Mouse (Mus musculus): ENCODE results near the gene Eif4a1. TPM values are rescaled to one million over a fixed set of nuclear protein-coding genes. Genes with fewer than 3 reads are reported as not detected.
A peak's percentile ranks its signal among the peaks of the same experiment; 100 is the strongest.

The Eif4a1 gene
- polyA plus RNA-seq, 1 experiment, result 210 TPM

DNA sequence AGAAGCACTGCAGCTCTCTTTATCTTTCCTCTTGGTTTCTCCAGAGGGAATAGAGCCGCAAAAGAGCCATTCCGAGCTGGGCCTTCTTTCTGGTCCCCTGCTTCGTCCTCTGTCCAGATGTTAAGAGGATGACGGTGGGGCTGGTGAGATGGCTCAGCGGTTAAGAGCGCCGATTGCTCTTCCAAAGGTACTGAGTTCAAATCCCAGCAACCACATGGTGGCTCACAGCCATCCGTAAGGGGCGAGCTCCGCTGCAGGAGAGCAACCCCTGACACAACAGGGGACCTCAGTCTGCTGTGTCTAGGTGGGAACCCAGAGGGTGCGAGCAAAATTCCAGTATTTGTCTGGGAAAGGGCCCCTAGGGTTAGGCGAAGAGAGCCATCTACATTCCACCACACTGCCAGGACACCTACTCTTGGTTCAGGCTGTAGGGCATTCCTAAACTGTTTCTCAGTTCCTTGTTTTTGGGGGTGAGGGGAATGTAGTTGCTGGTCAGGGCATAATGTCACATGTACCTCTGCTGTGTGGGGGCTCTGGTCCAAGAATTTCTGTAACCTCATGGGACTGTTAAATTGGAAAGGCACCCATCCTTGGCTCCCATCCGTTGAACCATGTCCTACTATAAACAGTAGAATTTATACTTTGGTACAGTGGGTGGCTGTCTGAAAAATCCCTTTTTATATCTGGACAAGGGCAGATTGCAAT is 9.1 kb downstream of the Eif4a1 start:
- no peaks in the 10 kb centered on the region for H3K27me3 ChIP-seq (ENCODE audit: control insufficient read depth, insufficient read depth, low read length)
- no peaks in the 10 kb centered on the region for H3K36me3 ChIP-seq (ENCODE audit: control insufficient read depth, insufficient read depth, low read length)
- H3K4me1 ChIP-seq (ENCODE audit: control insufficient read depth, insufficient read depth, low read length), result peaks cover 6% of the 10 kb centered on the region
- H3K4me3 ChIP-seq (ENCODE audit: control insufficient read depth, low read depth, low read length), result peak overlapping the region; percentile 98
- H3K27ac ChIP-seq (ENCODE audit: control insufficient read depth, insufficient read depth, low read depth, low read length), result peak overlapping the region; percentile 99
- TF ChIP-seq CTCF (IDR thresholded peaks at IDR 0.05; ENCODE audit: control insufficient read depth, insufficient read depth, insufficient replicate concordance, low read depth, low read length) (no peak), POLR2A (IDR thresholded peaks at IDR 0.05; ENCODE audit: control insufficient read depth, low read depth, low read length) (no peak)

DNA sequence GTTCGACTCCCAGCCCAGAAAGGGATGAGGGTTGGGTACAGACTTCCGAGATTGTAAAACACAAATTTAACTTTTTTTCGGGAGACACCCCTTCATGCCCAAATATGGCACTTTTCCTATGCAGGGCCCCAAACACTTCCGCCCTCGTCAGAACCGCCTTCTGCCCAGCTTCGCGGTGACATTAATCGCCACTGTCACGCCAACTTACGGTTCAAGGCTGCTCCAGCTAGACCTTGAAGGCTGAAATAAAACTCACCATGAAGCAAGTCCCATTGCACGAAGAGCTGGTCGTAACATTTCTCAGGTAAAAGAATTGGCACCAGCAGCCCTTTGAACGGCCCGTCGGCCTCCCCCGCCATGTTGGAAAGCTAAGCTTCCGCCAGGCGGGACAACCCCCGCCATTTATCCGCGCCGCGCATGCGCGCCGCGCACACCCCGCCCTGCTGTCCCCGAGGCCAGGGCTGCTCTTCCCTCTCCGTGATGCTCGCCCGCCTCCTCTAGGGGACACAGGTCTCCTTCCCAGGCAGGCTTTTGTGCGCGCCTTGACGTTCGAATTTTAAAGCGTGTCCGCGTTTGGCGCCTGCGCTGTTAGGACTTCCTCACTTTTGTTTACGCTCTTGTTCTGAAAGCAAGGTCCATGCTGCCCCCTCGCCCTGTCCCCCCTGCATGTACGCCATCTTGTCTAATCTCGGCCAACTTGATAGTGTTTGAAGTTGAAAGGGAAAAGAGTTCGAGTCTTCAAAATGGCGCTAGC is 9.8 kb downstream of the Eif4a1 start, which contains the start of gene Mpdu1:
Mpdu1 (minus strand) TSS at position 430 of the 754 bp plus-strand sequence.
- Histone ChIP-seq H3K27me3 (ENCODE audit: control insufficient read depth, insufficient read depth, low read length) (no peaks in the 10 kb centered on the region), H3K4me3 (ENCODE audit: control insufficient read depth, low read depth, low read length) (peak within 1 kb of the TSS; percentile 98), H3K27ac (ENCODE audit: control insufficient read depth, insufficient read depth, low read depth, low read length) (peak within 1 kb of the TSS; percentile 99), H3K36me3 (ENCODE audit: control insufficient read depth, insufficient read depth, low read length) (no peaks in the 10 kb centered on the region), H3K4me1 (ENCODE audit: control insufficient read depth, insufficient read depth, low read length) (peaks cover 6% of the 10 kb centered on the region)
- TF ChIP-seq CTCF (IDR thresholded peaks at IDR 0.05; ENCODE audit: control insufficient read depth, insufficient read depth, insufficient replicate concordance, low read depth, low read length), result no peak
- peak; percentile 89 for TF ChIP-seq POLR2A (IDR thresholded peaks at IDR 0.05; ENCODE audit: control insufficient read depth, low read depth, low read length)

DNA sequence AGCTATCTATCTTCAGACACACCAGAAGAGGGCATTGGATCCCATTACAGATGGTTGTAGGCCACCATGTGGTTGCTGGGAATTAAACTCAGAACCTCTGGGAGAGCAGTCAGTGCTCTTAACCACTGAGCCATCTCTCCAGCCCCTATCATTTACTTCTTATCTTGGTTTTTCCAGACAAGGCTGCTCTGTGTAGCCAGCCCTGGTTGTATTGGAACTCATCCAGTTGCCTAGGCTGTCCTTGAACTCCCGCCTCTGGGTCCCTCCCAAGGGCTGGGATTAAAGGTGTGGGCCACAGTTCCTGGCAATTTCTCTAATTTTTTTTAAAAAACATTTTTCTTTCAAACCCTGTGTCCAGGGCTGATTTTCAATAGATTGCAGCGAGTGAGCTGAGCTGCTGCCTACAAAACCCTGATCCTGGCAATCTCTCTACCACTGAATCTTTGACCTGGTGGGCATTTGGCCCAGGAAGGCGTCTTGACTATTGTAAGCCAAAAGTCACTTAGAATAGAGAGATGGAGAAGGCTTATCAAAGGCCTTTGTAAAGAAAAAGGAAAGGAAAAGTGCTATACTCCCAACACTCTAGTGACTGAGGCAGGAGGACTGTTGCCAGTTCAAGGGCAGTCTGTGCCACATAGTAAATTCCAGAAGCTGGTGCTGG is 10.9 kb downstream of the Eif4a1 start:
- H3K27ac ChIP-seq (ENCODE audit: control insufficient read depth, insufficient read depth, low read depth, low read length), result peak overlapping the region; percentile 31; the same call in 1 of the 2 replicates
- TF ChIP-seq CTCF (IDR thresholded peaks at IDR 0.05; ENCODE audit: control insufficient read depth, insufficient read depth, insufficient replicate concordance, low read depth, low read length) (no peak), POLR2A (IDR thresholded peaks at IDR 0.05; ENCODE audit: control insufficient read depth, low read depth, low read length) (no peak)
- no peaks in the 10 kb centered on the region for H3K36me3 ChIP-seq (ENCODE audit: control insufficient read depth, insufficient read depth, low read length)
- H3K4me1 ChIP-seq (ENCODE audit: control insufficient read depth, insufficient read depth, low read length), result peaks cover 6% of the 10 kb centered on the region
- H3K27me3 ChIP-seq (ENCODE audit: control insufficient read depth, insufficient read depth, low read length), result no peaks in the 10 kb centered on the region
- peak overlapping the region; percentile 98 for H3K4me3 ChIP-seq (ENCODE audit: control insufficient read depth, low read depth, low read length)

DNA sequence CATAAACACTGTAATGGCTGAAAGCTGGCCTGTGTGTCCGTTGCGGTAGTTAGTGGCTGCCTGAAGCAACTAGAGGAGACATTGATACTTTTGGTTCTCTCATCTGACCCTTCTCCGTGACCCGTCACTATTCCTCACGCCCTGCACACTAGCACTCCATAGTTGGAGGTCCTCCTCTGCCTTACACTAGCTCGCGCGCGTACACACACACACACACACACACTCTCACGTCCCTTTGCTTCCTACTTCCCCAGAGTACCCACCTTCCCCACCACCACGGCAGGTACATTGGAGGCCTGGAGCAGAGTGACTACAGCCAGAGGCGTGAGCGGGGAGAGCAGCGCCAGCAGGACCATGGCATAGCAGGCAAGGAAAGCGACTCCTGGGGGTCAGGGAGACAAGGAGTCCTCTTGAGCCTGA is 14.8 kb downstream of the Eif4a1 start:
- Histone ChIP-seq H3K27me3 (ENCODE audit: control insufficient read depth, insufficient read depth, low read length) (no peaks in the 10 kb centered on the region), H3K36me3 (ENCODE audit: control insufficient read depth, insufficient read depth, low read length) (no peaks in the 10 kb centered on the region), H3K4me3 (ENCODE audit: control insufficient read depth, low read depth, low read length) (no peak overlapping the region), H3K4me1 (ENCODE audit: control insufficient read depth, insufficient read depth, low read length) (peaks cover 18% of the 10 kb centered on the region), H3K27ac (ENCODE audit: control insufficient read depth, insufficient read depth, low read depth, low read length) (no peak overlapping the region)
- no peak for TF ChIP-seq CTCF (IDR thresholded peaks at IDR 0.05; ENCODE audit: control insufficient read depth, insufficient read depth, insufficient replicate concordance, low read depth, low read length)
- TF ChIP-seq POLR2A (IDR thresholded peaks at IDR 0.05; ENCODE audit: control insufficient read depth, low read depth, low read length), result no peak

DNA sequence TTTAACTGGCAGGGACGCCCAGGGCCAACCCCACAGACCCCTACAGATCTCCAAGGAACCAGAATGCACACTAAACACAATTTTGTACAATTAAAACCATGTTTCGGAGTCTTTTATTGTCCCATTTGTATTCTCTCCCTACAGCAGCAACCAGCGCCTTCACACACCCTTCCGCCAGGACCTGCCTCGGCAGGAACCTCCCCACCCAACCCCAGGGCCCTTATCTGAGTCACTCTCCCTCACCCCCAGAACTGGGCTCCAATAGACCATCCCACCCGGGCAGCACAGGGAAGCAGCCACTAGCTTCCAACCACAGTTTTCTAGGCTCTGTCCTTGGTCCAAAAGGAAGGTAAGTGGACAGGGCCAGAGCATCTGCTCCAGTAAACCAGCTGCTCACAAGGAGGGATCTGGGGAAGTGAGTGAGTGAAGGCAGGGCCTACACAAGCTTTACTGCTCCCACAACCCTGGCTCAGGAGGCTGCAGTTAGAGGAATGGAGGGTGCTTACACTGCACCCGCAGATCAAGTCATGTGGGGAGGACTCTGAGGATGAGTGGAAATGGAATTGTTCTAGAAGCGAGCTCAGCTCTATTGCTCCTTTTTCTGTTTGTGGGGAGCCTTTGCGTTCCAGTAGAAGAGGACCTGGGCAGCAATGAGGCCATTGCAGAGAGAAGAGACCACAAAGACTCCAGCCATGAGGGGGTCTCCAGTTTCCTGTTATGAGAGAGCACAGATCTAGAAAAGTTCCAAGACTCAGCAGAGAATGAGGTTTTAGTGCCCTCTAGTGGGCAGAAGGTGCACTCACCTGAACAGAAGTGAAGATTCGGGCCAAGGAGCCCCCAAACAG is 15.4 kb downstream of the Eif4a1 start:
- TF ChIP-seq POLR2A (IDR thresholded peaks at IDR 0.05; ENCODE audit: control insufficient read depth, low read depth, low read length), result no peak
- TF ChIP-seq CTCF (IDR thresholded peaks at IDR 0.05; ENCODE audit: control insufficient read depth, insufficient read depth, insufficient replicate concordance, low read depth, low read length), result peak; percentile 45; the same call in 1 of the 2 replicates
- H3K27me3 ChIP-seq (ENCODE audit: control insufficient read depth, insufficient read depth, low read length), result no peaks in the 10 kb centered on the region

DNA sequence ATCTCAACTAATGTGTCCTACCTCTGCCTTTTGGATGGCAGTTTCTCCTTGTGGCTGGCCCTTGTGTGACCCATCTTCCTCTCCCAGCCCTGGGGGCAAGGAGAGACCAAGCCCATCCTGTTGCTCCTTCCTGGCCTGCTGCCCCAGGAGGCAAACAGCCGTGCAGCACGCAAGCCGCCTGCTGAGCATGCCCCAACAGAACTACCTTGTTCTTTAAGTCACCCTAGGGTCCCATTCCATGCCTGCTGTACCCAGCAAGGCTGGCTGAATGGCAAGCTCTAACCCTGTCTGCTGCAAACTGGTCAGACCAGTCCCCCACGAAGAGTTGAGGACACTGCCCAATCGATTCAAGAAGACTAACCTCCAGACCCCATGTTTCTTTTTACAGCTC is 16.2 kb downstream of the Eif4a1 start:
- TF ChIP-seq CTCF (IDR thresholded peaks at IDR 0.05; ENCODE audit: control insufficient read depth, insufficient read depth, insufficient replicate concordance, low read depth, low read length) (no peak), POLR2A (IDR thresholded peaks at IDR 0.05; ENCODE audit: control insufficient read depth, low read depth, low read length) (no peak)

More for the DNA sequence above, 15.4 kb downstream of the Eif4a1 start:
- no peak overlapping the region for H3K27ac ChIP-seq (ENCODE audit: control insufficient read depth, insufficient read depth, low read depth, low read length)
- peaks cover 18% of the 10 kb centered on the region for H3K4me1 ChIP-seq (ENCODE audit: control insufficient read depth, insufficient read depth, low read length)
- H3K36me3 ChIP-seq (ENCODE audit: control insufficient read depth, insufficient read depth, low read length), result peaks cover 5% of the 10 kb centered on the region; the same call in 1 of the 2 replicates
- H3K4me3 ChIP-seq (ENCODE audit: control insufficient read depth, low read depth, low read length), result no peak overlapping the region

More for the DNA sequence above, 16.2 kb downstream of the Eif4a1 start:
- Histone ChIP-seq H3K4me3 (ENCODE audit: control insufficient read depth, low read depth, low read length) (no peak overlapping the region), H3K36me3 (ENCODE audit: control insufficient read depth, insufficient read depth, low read length) (peaks cover 8% of the 10 kb centered on the region), H3K27ac (ENCODE audit: control insufficient read depth, insufficient read depth, low read depth, low read length) (no peak overlapping the region), H3K27me3 (ENCODE audit: control insufficient read depth, insufficient read depth, low read length) (no peaks in the 10 kb centered on the region), H3K4me1 (ENCODE audit: control insufficient read depth, insufficient read depth, low read length) (peaks cover 18% of the 10 kb centered on the region)
